Mouse (Mus musculus): Measurements from ENCODE around the gene Mrpl36. TPM values are rescaled to one million over a fixed set of nuclear protein-coding genes. Genes with fewer than 3 reads are reported as not detected.
A peak's percentile ranks its signal among the peaks of the same experiment; 100 is the strongest.

Mrpl36 gene
- polyA plus RNA-seq (2016; fragmentation: Nextera tagmentation; extraction: Ambion mirVana), result 155 and 157 TPM in 2 replicates

- WGBS, result under 1% methylated on average over 45 of the region's 45 CpGs
- Histone ChIP-seq H3K27me3 (replicated peaks) (no peaks in the 10 kb centered on the region), H3K36me3 (peaks cover 30% of the 10 kb centered on the region), H3K4me2 (peak within 1 kb of the TSS; percentile 86), H3K4me3 (peak within 1 kb of the TSS; percentile 78), H3K4me1 (replicated peaks) (peaks cover 37% of the 10 kb centered on the region), H3K27ac (ENCODE audit: poor library complexity, severe bottlenecking) (peak within 1 kb of the TSS; percentile 76), H3K9me3 (replicated peaks) (no peaks in the 10 kb centered on the region), H3K9ac (peak within 1 kb of the TSS; percentile 84)
- ATAC-seq (ENCODE audit: insufficient number of reproducible peaks, low FRiP score), result peak; percentile 91
Measured at GRCm38 (mm10) chr13:73327827-73328698, at the start of gene Mrpl36, which contains the start of gene Ndufs6. Mrpl36 (plus strand) TSS chr13:73328513. Ndufs6 (minus strand) TSS chr13:73328542.

DNA sequence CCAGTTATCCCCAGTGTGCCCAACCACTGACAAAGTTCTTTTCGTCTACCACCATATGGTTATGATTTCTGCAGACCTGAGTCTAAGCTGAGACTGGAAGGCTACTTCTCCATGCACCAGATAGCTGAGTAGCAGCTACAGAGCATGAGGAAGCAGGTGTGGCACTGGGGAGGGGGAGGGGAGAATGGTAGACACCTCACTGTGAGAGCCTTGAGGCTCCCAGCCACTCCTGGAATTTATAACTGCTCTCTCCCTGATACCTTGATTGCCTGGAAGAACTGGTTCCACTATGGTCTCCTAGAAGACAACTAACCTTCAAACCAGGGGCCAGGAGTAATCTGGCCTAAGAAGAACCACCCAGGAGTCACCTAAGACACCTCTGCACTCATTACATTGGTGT is 49.1 kb upstream of the Mrpl36 start:
- H3K9me3 ChIP-seq (replicated peaks), result no peaks in the 10 kb centered on the region
- H3K4me2 ChIP-seq, result no peak overlapping the region
- H3K36me3 ChIP-seq, result no peaks in the 10 kb centered on the region
- H3K9ac ChIP-seq, result no peak overlapping the region
- peaks cover 13% of the 10 kb centered on the region; the same call in 1 of the 2 replicates for H3K27me3 ChIP-seq (replicated peaks)
- no peak overlapping the region for H3K27ac ChIP-seq (ENCODE audit: poor library complexity, severe bottlenecking)
- no peak for ATAC-seq (ENCODE audit: insufficient number of reproducible peaks, low FRiP score)
- WGBS, result 91% methylated on average over 1 of the region's 1 CpGs
- H3K4me3 ChIP-seq, result no peak overlapping the region
- peaks cover 53% of the 10 kb centered on the region for H3K4me1 ChIP-seq (replicated peaks)

- 38% methylated on average over 2 of the region's 2 CpGs for WGBS
- Histone ChIP-seq H3K9me3 (replicated peaks) (no peaks in the 10 kb centered on the region), H3K4me3 (no peak overlapping the region), H3K27ac (ENCODE audit: poor library complexity, severe bottlenecking) (no peak overlapping the region; the same call in 1 of the 2 replicates), H3K27me3 (replicated peaks) (no peaks in the 10 kb centered on the region), H3K4me1 (replicated peaks) (peaks cover 29% of the 10 kb centered on the region), H3K9ac (no peak overlapping the region), H3K36me3 (no peaks in the 10 kb centered on the region), H3K4me2 (no peak overlapping the region)
- ATAC-seq (ENCODE audit: insufficient number of reproducible peaks, low FRiP score), result no peak
Measured at GRCm38 (mm10) chr13:73282407-73282806, 45.9 kb upstream of the Mrpl36 start.

GRCm38 (mm10) chr13:73283534-73283933 is 44.8 kb upstream of the Mrpl36 start:
- no peaks in the 10 kb centered on the region for H3K9me3 ChIP-seq (replicated peaks)
- H3K9ac ChIP-seq, result no peak overlapping the region
- WGBS, result 90% methylated on average over 1 of the region's 1 CpGs
- H3K4me1 ChIP-seq (replicated peaks), result peaks cover 30% of the 10 kb centered on the region
- H3K27ac ChIP-seq (ENCODE audit: poor library complexity, severe bottlenecking), result no peak overlapping the region
- H3K27me3 ChIP-seq (replicated peaks), result no peaks in the 10 kb centered on the region
- no peaks in the 10 kb centered on the region for H3K36me3 ChIP-seq
- H3K4me3 ChIP-seq, result no peak overlapping the region
- no peak for ATAC-seq (ENCODE audit: insufficient number of reproducible peaks, low FRiP score)
- no peak overlapping the region for H3K4me2 ChIP-seq

- 68% methylated on average over 6 of the region's 6 CpGs for WGBS
- Histone ChIP-seq H3K36me3 (no peaks in the 10 kb centered on the region), H3K27ac (ENCODE audit: poor library complexity, severe bottlenecking) (peak overlapping the region; percentile 86), H3K9ac (peak overlapping the region; percentile 24; the same call in 1 of the 2 replicates), H3K9me3 (replicated peaks) (no peaks in the 10 kb centered on the region), H3K4me3 (no peak overlapping the region), H3K27me3 (replicated peaks) (no peaks in the 10 kb centered on the region), H3K4me1 (replicated peaks) (peaks cover 44% of the 10 kb centered on the region), H3K4me2 (no peak overlapping the region)
- ATAC-seq (ENCODE audit: insufficient number of reproducible peaks, low FRiP score), result 0 out of 2 replicates have a peak, but pooled peaks have one; percentile 33
Measured at GRCm38 (mm10) chr13:73290206-73290605, 38.1 kb upstream of the Mrpl36 start.

DNA sequence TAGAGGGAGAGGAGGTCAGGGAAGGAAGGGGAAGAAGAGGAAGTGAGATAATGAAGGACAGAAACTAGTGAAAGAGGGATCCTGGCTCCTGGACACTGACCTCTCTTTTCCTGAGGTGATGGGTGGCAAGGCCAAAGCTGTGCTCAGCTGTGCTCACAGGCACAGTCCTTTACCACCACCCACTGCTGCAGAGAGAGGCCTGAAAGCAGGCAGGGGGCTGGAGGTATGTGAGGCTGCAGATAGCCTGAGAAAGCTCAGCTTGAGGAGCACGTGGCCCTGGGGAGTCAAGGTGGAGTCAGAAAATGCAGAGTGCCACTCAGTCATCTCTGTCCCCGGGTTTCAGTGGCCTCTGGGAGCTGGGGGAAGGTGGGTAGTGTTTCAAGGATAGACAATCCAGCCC is 37.2 kb upstream of the Mrpl36 start:
- H3K9me3 ChIP-seq (replicated peaks), result no peaks in the 10 kb centered on the region
- H3K36me3 ChIP-seq, result no peaks in the 10 kb centered on the region
- no peak overlapping the region for H3K4me2 ChIP-seq
- H3K27ac ChIP-seq (ENCODE audit: poor library complexity, severe bottlenecking), result peak overlapping the region; percentile 86
- H3K4me1 ChIP-seq (replicated peaks), result peaks cover 44% of the 10 kb centered on the region
- 8% methylated on average over 2 of the region's 2 CpGs for WGBS
- peak; percentile 64; the same call in 1 of the 2 replicates for ATAC-seq (ENCODE audit: insufficient number of reproducible peaks, low FRiP score)
- no peaks in the 10 kb centered on the region for H3K27me3 ChIP-seq (replicated peaks)
- peak overlapping the region; percentile 24; the same call in 1 of the 2 replicates for H3K9ac ChIP-seq
- H3K4me3 ChIP-seq, result no peak overlapping the region

GRCm38 (mm10) chr13:73298717-73299116 is 29.6 kb upstream of the Mrpl36 start:
- H3K36me3 ChIP-seq, result no peaks in the 10 kb centered on the region
- no peak overlapping the region for H3K4me3 ChIP-seq
- H3K9me3 ChIP-seq (replicated peaks), result no peaks in the 10 kb centered on the region
- peaks cover 36% of the 10 kb centered on the region for H3K4me1 ChIP-seq (replicated peaks)
- ATAC-seq (ENCODE audit: insufficient number of reproducible peaks, low FRiP score), result peak; percentile 91
- peak overlapping the region; percentile 94 for H3K27ac ChIP-seq (ENCODE audit: poor library complexity, severe bottlenecking)
- 0 out of 2 replicates have a peak overlapping the region, but pooled peaks have one; percentile 28 for H3K4me2 ChIP-seq
- no peak overlapping the region for H3K9ac ChIP-seq
- H3K27me3 ChIP-seq (replicated peaks), result no peaks in the 10 kb centered on the region
- 9% methylated on average over 4 of the region's 4 CpGs for WGBS

DNA sequence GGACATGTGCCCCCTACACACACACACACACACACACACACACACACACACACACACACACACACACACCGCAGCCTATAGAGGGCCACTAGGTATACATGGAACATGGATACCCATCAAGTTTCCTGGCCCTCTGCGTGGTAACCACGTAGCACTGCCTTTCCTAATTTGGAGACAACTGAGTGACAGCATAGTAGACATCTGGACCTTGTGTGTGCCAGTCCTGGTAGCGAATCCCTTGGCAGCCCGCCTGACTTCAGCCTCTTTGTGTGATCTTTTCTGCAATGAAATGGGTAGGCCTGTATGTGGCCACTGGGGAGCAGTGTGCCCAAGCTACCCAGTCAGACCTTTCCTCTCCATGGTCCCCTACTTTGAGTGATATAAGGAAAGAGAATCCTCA is 29.0 kb upstream of the Mrpl36 start:
- 0 out of 2 replicates have a peak overlapping the region, but pooled peaks have one; percentile 20 for H3K9ac ChIP-seq
- ATAC-seq (ENCODE audit: insufficient number of reproducible peaks, low FRiP score), result peak; percentile 38
- H3K9me3 ChIP-seq (replicated peaks), result no peaks in the 10 kb centered on the region
- H3K4me3 ChIP-seq, result no peak overlapping the region
- H3K27ac ChIP-seq (ENCODE audit: poor library complexity, severe bottlenecking), result peak overlapping the region; percentile 94
- H3K4me1 ChIP-seq (replicated peaks), result peaks cover 42% of the 10 kb centered on the region
- H3K36me3 ChIP-seq, result no peaks in the 10 kb centered on the region
- H3K4me2 ChIP-seq, result no peak overlapping the region
- H3K27me3 ChIP-seq (replicated peaks), result no peaks in the 10 kb centered on the region
- WGBS, result 42% methylated on average over 5 of the region's 5 CpGs

- peak overlapping the region; percentile 11; the same call in 1 of the 2 replicates for H3K4me2 ChIP-seq
- H3K4me3 ChIP-seq, result no peak overlapping the region
- ATAC-seq (ENCODE audit: insufficient number of reproducible peaks, low FRiP score), result no peak; the same call in none of the 2 replicates
- 25% methylated on average over 6 of the region's 6 CpGs for WGBS
- H3K9me3 ChIP-seq (replicated peaks), result no peaks in the 10 kb centered on the region
- 0 out of 2 replicates have a peak, but pooled peaks cover 5% of the 10 kb centered on the region for H3K27me3 ChIP-seq (replicated peaks)
- H3K4me1 ChIP-seq (replicated peaks), result peaks cover 50% of the 10 kb centered on the region
- peak overlapping the region; percentile 79 for H3K27ac ChIP-seq (ENCODE audit: poor library complexity, severe bottlenecking)
- H3K36me3 ChIP-seq, result no peaks in the 10 kb centered on the region
- no peak overlapping the region for H3K9ac ChIP-seq
Measured at GRCm38 (mm10) chr13:73304729-73305128, 23.6 kb upstream of the Mrpl36 start.

GRCm38 (mm10) chr13:73305398-73306084 is 22.8 kb upstream of the Mrpl36 start:
- Histone ChIP-seq H3K9ac (peak overlapping the region; percentile 62), H3K27me3 (replicated peaks) (0 out of 2 replicates have a peak, but pooled peaks cover 5% of the 10 kb centered on the region), H3K4me3 (no peak overlapping the region), H3K9me3 (replicated peaks) (no peaks in the 10 kb centered on the region), H3K36me3 (no peaks in the 10 kb centered on the region), H3K27ac (ENCODE audit: poor library complexity, severe bottlenecking) (peak overlapping the region; percentile 81), H3K4me2 (peak overlapping the region; percentile 28; the same call in 1 of the 2 replicates), H3K4me1 (replicated peaks) (peaks cover 45% of the 10 kb centered on the region)
- 52% methylated on average over 8 of the region's 8 CpGs for WGBS
- ATAC-seq (ENCODE audit: insufficient number of reproducible peaks, low FRiP score), result no peak

DNA sequence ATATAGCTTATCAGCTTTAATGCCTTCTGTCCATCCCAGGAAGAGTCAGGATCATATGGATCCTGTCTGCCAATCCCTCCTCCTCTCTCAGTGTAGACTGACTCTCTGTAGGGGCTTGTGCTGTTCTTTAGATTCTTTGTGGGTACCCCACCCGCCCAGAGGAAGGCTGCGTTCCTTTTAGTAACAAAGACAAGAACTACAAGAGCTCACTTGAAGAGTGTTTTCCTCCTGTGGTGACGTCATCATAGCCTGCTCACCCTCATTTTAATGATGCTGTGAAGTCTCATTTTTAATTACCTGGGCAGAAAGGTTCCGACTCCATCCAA is 22.3 kb upstream of the Mrpl36 start:
- ATAC-seq (ENCODE audit: insufficient number of reproducible peaks, low FRiP score), result no peak
- Histone ChIP-seq H3K27ac (ENCODE audit: poor library complexity, severe bottlenecking) (peak overlapping the region; percentile 81), H3K4me2 (no peak overlapping the region), H3K9me3 (replicated peaks) (no peaks in the 10 kb centered on the region), H3K9ac (no peak overlapping the region), H3K4me1 (replicated peaks) (peaks cover 41% of the 10 kb centered on the region), H3K4me3 (no peak overlapping the region), H3K36me3 (no peaks in the 10 kb centered on the region), H3K27me3 (replicated peaks) (0 out of 2 replicates have a peak, but pooled peaks cover 5% of the 10 kb centered on the region)
- WGBS, result 49% methylated on average over 4 of the region's 4 CpGs

All from heart, embryonic 12.5 days (tissue).